Mouse (Mus musculus) heart, postnatal 0 days (tissue): ENCODE measurements around the gene Cdkal1. TPM values are rescaled to one million over a fixed set of nuclear protein-coding genes. Genes with fewer than 3 reads are reported as not detected.
A peak's percentile ranks its signal among the peaks of the same experiment; 100 is the strongest.

Source experiments
- ATAC-seq: fragments of 200-750 bp; cut with Nextera tagmentation; 2 replicates; pipeline ENCODE4 v1.8.0; 2017; ENCODE audit warnings: low read depth, moderate number of reproducible peaks, moderate library complexity; ENCODE audit not compliant: insufficient read depth
- DNase-seq: peaks from one replicate; pipeline ENCODE4 v3.0.0-alpha.2; 2016; ENCODE audit warnings: low spot score
- H3K27ac ChIP-seq: fragments of 300-500 bp; sonication (generic); 2 replicates; pipeline ENCODE4 v1.5.1; 2014; ENCODE audit warnings: low read depth, mild to moderate bottlenecking
- H3K27me3 ChIP-seq: fragments of 300-500 bp; sonication (generic); 2 replicates; pipeline ENCODE4 v1.6.1; 2014; ENCODE audit warnings: low read length, mixed read lengths; ENCODE audit not compliant: control insufficient read depth, insufficient read depth
- H3K36me3 ChIP-seq: fragments of 300-500 bp; sonication (generic); replicated peaks from 2 replicates; pipeline ENCODE4 v1.6.1; 2014; ENCODE audit warnings: low read length, mixed read lengths; ENCODE audit not compliant: control insufficient read depth, insufficient read depth
- H3K4me1 ChIP-seq: fragments of 300-500 bp; sonication (generic); 2 replicates; pipeline ENCODE4 v1.6.1; 2014; ENCODE audit warnings: antibody characterized with exemption; ENCODE audit not compliant: control insufficient read depth, insufficient read depth
- H3K4me2 ChIP-seq: fragments of 300-500 bp; sonication (generic); 2 replicates; pipeline ENCODE4 v1.6.1; 2014; ENCODE audit warnings: low read depth, mild to moderate bottlenecking, low read length, moderate library complexity
- H3K4me3 ChIP-seq: fragments of 300-500 bp; sonication (generic); 2 replicates; pipeline ENCODE4 v1.5.1; 2014; ENCODE audit warnings: low read depth, low read length
- H3K9ac ChIP-seq: fragments of 300-500 bp; sonication (generic); replicated peaks from 2 replicates; pipeline ENCODE4 v1.6.1; 2014; ENCODE audit warnings: low read depth, low read length, mixed read lengths
- H3K9me3 ChIP-seq: fragments of 300-500 bp; sonication (generic); replicated peaks from 2 replicates; pipeline ENCODE4 v1.6.1; 2016; ENCODE audit warnings: low read length; ENCODE audit not compliant: control insufficient read depth
- CTCF ChIP-seq: IDR thresholded peaks from 2 replicates; pipeline ENCODE4 v1.5.1; 2016; ENCODE audit warnings: antibody characterized with exemption, control low read depth, low read depth
- EP300 ChIP-seq: IDR thresholded peaks from 2 replicates; pipeline ENCODE4 v1.6.1; 2016; ENCODE audit warnings: antibody characterized with exemption, low read depth
- WGBS: fragments of 180-500 bp; shearing (Covaris S2); extraction: QIAGEN DNeasy Blood & Tissue Kit; methylation state at CpG from one replicate; pipeline ENCODE4 v1.1.7; 2014; 5-methylcytosine and 5-hydroxymethylcytosine counted together
- polyA plus RNA-seq: library from polyadenylated mRNA; unstranded; fragments of >200 nt; fragmentation: Nextera tagmentation; extraction: Ambion mirVana; gene quantifications from 2 replicates; pipeline ENCODE4 v1.2.1, GENCODE M21; 2015
- total RNA-seq: library from RNA; depleted of rRNA; stranded (reverse); fragments of >200 nt; gene quantifications from 2 replicates; pipeline ENCODE4 v1.2.3, GENCODE M21; 2014; ENCODE audit warnings: low replicate concordance

Cdkal1 gene
- total and polyA plus RNA-seq, 2 experiments from 2014 or later = 9.6 to 17.6 TPM

- Histone ChIP-seq H3K4me1 (no peaks in the 10 kb centered on the region), H3K4me2 (no peak overlapping the region), H3K27me3 (no peaks in the 10 kb centered on the region), H3K9ac (no peak overlapping the region), H3K4me3 (no peak overlapping the region), H3K9me3 (no peaks in the 10 kb centered on the region), H3K27ac (no peak overlapping the region), H3K36me3 (no peaks in the 10 kb centered on the region)
- ATAC-seq (no peak), DNase-seq (no peak)
- TF ChIP-seq EP300 (no peak), CTCF (no peak)
These were observed 584.0 kb downstream of the Cdkal1 start for GRCm38 (mm10) chr13:29271451-29271850.

GRCm38 (mm10) chr13:29264015-29264711 lies 591.3 kb downstream of the Cdkal1 start:
- no peak overlapping the region for H3K9ac ChIP-seq
- no peaks in the 10 kb centered on the region for H3K36me3 ChIP-seq
- H3K9me3 ChIP-seq = no peaks in the 10 kb centered on the region
- H3K4me3 ChIP-seq = no peak overlapping the region
- no peak for DNase-seq
- 71% methylated on average over 11 of the region's 11 CpGs for WGBS
- no peak overlapping the region for H3K4me2 ChIP-seq
- TF ChIP-seq EP300 (no peak), CTCF (no peak)
- ATAC-seq = no peak
- no peak overlapping the region for H3K27ac ChIP-seq
- H3K4me1 ChIP-seq = no peaks in the 10 kb centered on the region
- no peaks in the 10 kb centered on the region for H3K27me3 ChIP-seq

- no peaks in the 10 kb centered on the region for H3K9me3 ChIP-seq
- no peak overlapping the region for H3K4me2 ChIP-seq
- no peak for ATAC-seq
- WGBS = 88% methylated on average over 4 of the region's 4 CpGs
- H3K9ac ChIP-seq = no peak overlapping the region
- no peak overlapping the region for H3K27ac ChIP-seq
- H3K4me3 ChIP-seq = no peak overlapping the region
- no peaks in the 10 kb centered on the region for H3K36me3 ChIP-seq
- no peak for DNase-seq
- H3K4me1 ChIP-seq = no peaks in the 10 kb centered on the region
- H3K27me3 ChIP-seq = no peaks in the 10 kb centered on the region
- TF ChIP-seq EP300 (no peak), CTCF (no peak)
These were observed 593.3 kb downstream of the Cdkal1 start for GRCm38 (mm10) chr13:29262164-29262563.

DNA sequence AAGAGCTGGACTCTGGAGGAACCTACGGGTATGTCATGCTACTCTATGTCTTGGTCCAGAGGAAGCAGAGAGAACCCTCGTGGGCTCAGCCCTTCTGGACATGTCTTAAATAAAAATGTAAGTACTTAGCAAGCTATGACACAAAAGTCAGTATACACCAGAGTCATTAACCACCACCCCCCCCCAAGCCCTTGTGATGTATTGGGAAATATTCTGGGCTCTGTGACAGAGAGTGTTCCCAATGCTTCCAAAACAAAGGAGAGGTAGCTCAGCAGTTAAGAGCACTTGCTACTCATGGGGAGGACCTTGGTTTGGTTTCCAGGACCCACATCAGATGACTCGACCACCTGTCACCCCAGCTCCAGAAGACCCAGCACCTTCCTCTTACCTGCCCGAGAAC lies 606.9 kb downstream of the Cdkal1 start:
- Histone ChIP-seq H3K4me1 (no peaks in the 10 kb centered on the region), H3K27ac (no peak overlapping the region), H3K4me2 (no peak overlapping the region), H3K9ac (no peak overlapping the region), H3K9me3 (no peaks in the 10 kb centered on the region), H3K4me3 (no peak overlapping the region), H3K36me3 (no peaks in the 10 kb centered on the region), H3K27me3 (no peaks in the 10 kb centered on the region)
- DNase-seq = no peak
- 85% methylated on average over 4 of the region's 4 CpGs for WGBS
- no peak for ATAC-seq
- TF ChIP-seq CTCF (no peak), EP300 (no peak)

- ATAC-seq = no peak
These were observed 607.7 kb downstream of the Cdkal1 start for GRCm38 (mm10) chr13:29247800-29248199.

GRCm38 (mm10) chr13:29235065-29235464 lies 620.4 kb downstream of the Cdkal1 start:
- 65% methylated on average over 4 of the region's 4 CpGs for WGBS

More at GRCm38 (mm10) chr13:29247800-29248199, 607.7 kb downstream of the Cdkal1 start:
- H3K9me3 ChIP-seq = no peaks in the 10 kb centered on the region
- 44% methylated on average over 3 of the region's 3 CpGs for WGBS
- no peaks in the 10 kb centered on the region for H3K36me3 ChIP-seq
- H3K4me2 ChIP-seq = no peak overlapping the region
- H3K27me3 ChIP-seq = no peaks in the 10 kb centered on the region
- no peak overlapping the region for H3K9ac ChIP-seq
- no peaks in the 10 kb centered on the region for H3K4me1 ChIP-seq
- peak; percentile 19 for DNase-seq
- H3K4me3 ChIP-seq = no peak overlapping the region
- no peak overlapping the region for H3K27ac ChIP-seq
- TF ChIP-seq CTCF (no peak), EP300 (no peak)

More at GRCm38 (mm10) chr13:29235065-29235464, 620.4 kb downstream of the Cdkal1 start:
- Histone ChIP-seq H3K27ac (no peak overlapping the region), H3K4me1 (no peaks in the 10 kb centered on the region), H3K9me3 (peaks cover 8% of the 10 kb centered on the region; the same call in 1 of the 2 replicates), H3K4me2 (no peak overlapping the region), H3K9ac (no peak overlapping the region), H3K36me3 (no peaks in the 10 kb centered on the region), H3K27me3 (no peaks in the 10 kb centered on the region), H3K4me3 (no peak overlapping the region)
- TF ChIP-seq EP300 = no peak
- no peak for TF ChIP-seq CTCF
- ATAC-seq (no peak), DNase-seq (no peak)
